Mouse (Mus musculus) embryonic fibroblast, embryonic 13.5 days (primary cell): Measurements from ENCODE around the gene Ppib.

Experiments
- CTCF ChIP-seq: IDR thresholded peaks from 2 replicates; pipeline ENCODE4 v1.5.1; 2011; ENCODE audit warnings: mild to moderate bottlenecking, control low read depth, low read length, moderate library complexity, borderline replicate concordance; ENCODE audit not compliant: insufficient read depth
- POLR2A ChIP-seq: IDR thresholded peaks from 2 replicates; pipeline ENCODE4 v1.6.1; 2011; ENCODE audit warnings: low read depth, mild to moderate bottlenecking, control low read depth, low read length, moderate library complexity

GRCm38 (mm10) chr9:66102668-66103067 is 42.6 kb downstream of the Ppib start:
- TF ChIP-seq CTCF = no peak
- TF ChIP-seq POLR2A = no peak
